Mouse (Mus musculus) small intestine, adult 2 months (tissue): Measurements from ENCODE around the gene Pappa2. TPM values are rescaled to one million over a fixed set of nuclear protein-coding genes. Genes with fewer than 3 reads are reported as not detected.

Experiments
- H3K27ac ChIP-seq: fragments of 200-500 bp; 2 replicates; pipeline ENCODE4 v1.5.1; 2012; ENCODE audit warnings: low read depth, low read length, control low read depth, inconsistent platforms; ENCODE audit not compliant: insufficient read depth
- H3K27me3 ChIP-seq: fragments of 200-500 bp; 2 replicates; pipeline ENCODE4 v1.6.1; 2012; ENCODE audit warnings: mild to moderate bottlenecking, moderate library complexity, low read length, inconsistent platforms; ENCODE audit not compliant: control insufficient read depth, insufficient read depth
- H3K36me3 ChIP-seq: fragments of 200-500 bp; 2 replicates; pipeline ENCODE4 v1.6.1; 2012; ENCODE audit warnings: mild to moderate bottlenecking, low read length, control low read depth, inconsistent platforms; ENCODE audit not compliant: control insufficient read depth, insufficient read depth
- H3K4me1 ChIP-seq: fragments of 200-500 bp; 2 replicates; pipeline ENCODE4 v1.6.1; 2012; ENCODE audit warnings: low read length, inconsistent platforms, mixed read lengths; ENCODE audit not compliant: control insufficient read depth, insufficient read depth, insufficient read length
- H3K4me3 ChIP-seq: fragments of 200-500 bp; 2 replicates; pipeline ENCODE4 v1.5.1; 2012; ENCODE audit warnings: low read depth, mild to moderate bottlenecking, control low read depth, inconsistent platforms, low read length, moderate library complexity
- CTCF ChIP-seq: fragments of 200-500 bp; IDR thresholded peaks from 2 replicates; pipeline ENCODE4 v1.5.1; 2012; ENCODE audit warnings: low read depth, mild to moderate bottlenecking, control low read depth, inconsistent platforms, low read length, moderate library complexity, mixed read lengths; ENCODE audit not compliant: insufficient replicate concordance, insufficient read length; ENCODE audit errors: extremely low read depth
- POLR2A ChIP-seq: fragments of 200-500 bp; IDR thresholded peaks from 2 replicates; pipeline ENCODE4 v1.6.1; 2012; ENCODE audit warnings: low read depth, mild to moderate bottlenecking, control low read depth, inconsistent platforms, low read length, moderate library complexity
- WGBS: fragments of 180-500 bp; shearing (Covaris S2); methylation state at CpG from one replicate; pipeline ENCODE4 v1.1.7; 2018; 5-methylcytosine and 5-hydroxymethylcytosine counted together
- polyA plus RNA-seq: library from polyadenylated mRNA; depleted of rRNA; stranded (reverse); fragments of >200 nt; gene quantifications from 2 replicates; pipeline ENCODE4 v1.2.3, GENCODE M21; 2012

The Pappa2 gene
- polyA plus RNA-seq, 1 experiment: 0.09 TPM

DNA sequence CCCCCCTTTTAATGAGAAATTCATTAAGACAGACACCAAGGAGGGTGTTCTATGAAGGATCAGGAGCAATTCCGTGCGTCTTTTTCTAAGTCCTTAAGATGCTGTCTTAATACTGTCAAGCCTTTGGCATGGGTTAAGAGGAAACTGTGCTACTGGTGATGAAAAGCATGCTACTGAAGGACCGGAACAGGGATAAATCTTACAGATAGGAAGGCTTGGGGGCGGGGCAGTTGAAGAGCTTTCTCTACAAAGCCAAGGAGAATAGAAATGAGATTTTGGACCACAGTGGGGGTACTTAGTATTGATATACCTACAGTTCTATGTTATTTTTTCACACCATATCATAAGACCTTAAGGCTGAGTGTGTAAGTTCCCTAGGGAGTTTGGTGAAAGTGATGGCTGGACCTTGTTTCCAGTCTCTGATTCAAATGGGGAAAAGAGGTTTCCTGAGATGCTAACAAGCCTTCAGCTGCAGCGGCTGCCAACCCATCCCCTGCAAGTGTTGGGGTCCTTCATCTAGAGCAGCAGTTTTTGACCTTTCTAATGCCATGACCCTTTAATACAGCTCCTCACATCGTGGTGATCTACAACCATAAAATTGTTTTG lies 240.0 kb downstream of the Pappa2 start:
- no peaks in the 10 kb centered on the region for H3K4me1 ChIP-seq
- no peak for TF ChIP-seq POLR2A
- TF ChIP-seq CTCF: no peak
- 74% methylated on average over 6 of the region's 6 CpGs for WGBS

DNA sequence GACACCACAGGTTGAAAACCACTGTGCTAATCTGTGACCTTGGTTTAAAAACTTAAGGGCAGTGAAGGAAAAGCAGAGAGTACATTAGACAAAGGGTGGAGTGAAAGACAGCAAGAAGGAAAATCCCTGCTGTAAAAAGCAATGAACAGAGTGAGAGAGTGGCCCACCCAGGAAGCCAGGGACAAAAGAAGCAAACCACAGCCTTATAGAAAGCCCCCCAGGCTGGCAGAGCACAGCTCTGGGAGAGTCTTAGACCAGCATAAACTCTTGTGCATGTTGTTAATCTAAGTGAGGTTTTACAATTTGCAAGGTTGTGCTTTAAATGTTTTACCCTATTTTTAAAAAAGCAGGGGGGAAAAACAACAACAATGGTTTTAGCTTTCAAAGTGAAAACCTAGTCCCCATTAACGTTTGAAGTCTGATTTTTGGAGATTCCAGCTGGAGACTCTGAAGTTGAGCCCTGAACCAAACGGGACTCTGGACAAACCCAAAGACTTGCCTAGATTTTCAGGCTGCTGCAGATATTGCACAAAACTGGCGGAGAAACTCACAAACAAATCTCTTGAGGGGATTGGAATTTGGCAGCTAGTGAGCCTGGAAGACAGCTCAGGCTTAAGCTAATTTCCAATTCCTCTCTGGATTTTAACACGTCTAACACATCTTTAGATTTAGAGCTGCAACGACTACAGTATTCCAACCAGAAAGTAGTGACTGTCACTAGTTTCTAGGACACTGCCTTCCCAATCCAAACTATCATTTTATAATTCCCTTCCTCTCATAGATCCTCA lies 241.0 kb downstream of the Pappa2 start:
- 47% methylated on average over 5 of the region's 5 CpGs for WGBS
- H3K4me1 ChIP-seq: no peaks in the 10 kb centered on the region
- TF ChIP-seq POLR2A: no peak
- no peak for TF ChIP-seq CTCF
- no peaks in the 10 kb centered on the region for H3K27me3 ChIP-seq
- no peak overlapping the region for H3K4me3 ChIP-seq
- H3K36me3 ChIP-seq: no peaks in the 10 kb centered on the region
- H3K27ac ChIP-seq: no peak overlapping the region

More for the DNA sequence above, 240.0 kb downstream of the Pappa2 start:
- Histone ChIP-seq H3K27ac (no peak overlapping the region), H3K27me3 (no peaks in the 10 kb centered on the region), H3K4me3 (no peak overlapping the region), H3K36me3 (no peaks in the 10 kb centered on the region)

GRCm38 (mm10) chr1:158732868-158733496 lies 247.3 kb downstream of the Pappa2 start:
- H3K27ac ChIP-seq: no peak overlapping the region
- no peak for TF ChIP-seq CTCF
- no peak for TF ChIP-seq POLR2A
- H3K4me1 ChIP-seq: no peaks in the 10 kb centered on the region

GRCm38 (mm10) chr1:158713301-158714095 lies 266.8 kb downstream of the Pappa2 start:
- Histone ChIP-seq H3K27me3 (no peaks in the 10 kb centered on the region), H3K36me3 (no peaks in the 10 kb centered on the region), H3K4me3 (no peak overlapping the region), H3K4me1 (no peaks in the 10 kb centered on the region), H3K27ac (no peak overlapping the region)
- no peak for TF ChIP-seq POLR2A
- no peak for TF ChIP-seq CTCF
- WGBS: 42% methylated on average over 5 of the region's 5 CpGs

More at GRCm38 (mm10) chr1:158732868-158733496, 247.3 kb downstream of the Pappa2 start:
- Histone ChIP-seq H3K27me3 (no peaks in the 10 kb centered on the region), H3K36me3 (no peaks in the 10 kb centered on the region), H3K4me3 (no peak overlapping the region)
- WGBS: 55% methylated on average over 4 of the region's 4 CpGs

DNA sequence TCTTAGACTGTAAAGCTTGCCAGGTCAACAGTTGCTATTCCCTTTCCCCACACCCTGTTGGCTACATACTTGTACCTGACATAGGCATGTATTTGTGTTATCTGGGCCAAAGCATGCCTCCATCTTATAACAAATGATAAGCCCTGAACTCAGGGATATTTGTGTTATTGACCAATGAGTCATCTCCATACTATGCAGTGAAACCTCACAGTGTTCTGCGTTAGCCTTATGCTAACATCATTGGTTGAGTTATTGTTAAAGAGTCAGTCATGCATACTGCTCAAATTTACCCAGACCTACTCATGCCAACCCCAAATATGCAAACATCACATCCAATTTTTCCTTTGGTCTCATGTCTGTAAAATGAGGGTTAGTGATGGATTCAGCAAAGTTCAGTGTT lies 279.0 kb downstream of the Pappa2 start:
- no peak for TF ChIP-seq POLR2A
- no peak for TF ChIP-seq CTCF
- H3K4me3 ChIP-seq: no peak overlapping the region
- 62% methylated on average over 1 of the region's 1 CpGs for WGBS
- H3K27me3 ChIP-seq: no peaks in the 10 kb centered on the region
- no peak overlapping the region for H3K27ac ChIP-seq
- no peaks in the 10 kb centered on the region for H3K4me1 ChIP-seq
- no peaks in the 10 kb centered on the region for H3K36me3 ChIP-seq

DNA sequence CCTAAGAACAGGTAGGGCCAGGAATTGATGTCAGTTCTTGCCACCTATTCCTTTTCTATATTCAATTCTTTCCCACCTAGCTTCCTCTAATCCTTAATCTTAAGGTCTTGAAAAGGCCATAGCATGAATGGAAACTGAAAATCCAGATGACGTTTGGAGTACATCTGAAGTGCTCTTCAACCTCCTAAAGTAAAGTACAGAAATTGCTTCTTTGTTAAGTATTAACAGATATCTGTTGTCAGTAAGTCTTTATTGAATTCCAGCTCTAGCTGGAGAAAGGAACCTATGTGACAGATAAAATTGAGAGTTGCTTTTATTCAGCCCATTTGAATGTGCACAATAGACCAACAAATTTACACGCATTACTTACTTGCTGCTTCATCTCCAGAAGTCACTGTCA lies 280.1 kb downstream of the Pappa2 start:
- TF ChIP-seq POLR2A (no peak), CTCF (no peak)
- Histone ChIP-seq H3K4me1 (no peaks in the 10 kb centered on the region), H3K4me3 (no peak overlapping the region), H3K27ac (no peak overlapping the region), H3K36me3 (no peaks in the 10 kb centered on the region), H3K27me3 (no peaks in the 10 kb centered on the region)
- 56% methylated on average over 2 of the region's 2 CpGs for WGBS

GRCm38 (mm10) chr1:158699276-158699675 lies 281.0 kb downstream of the Pappa2 start:
- Histone ChIP-seq H3K27ac (no peak overlapping the region), H3K36me3 (no peaks in the 10 kb centered on the region), H3K4me3 (no peak overlapping the region), H3K27me3 (no peaks in the 10 kb centered on the region), H3K4me1 (no peaks in the 10 kb centered on the region)
- no peak for TF ChIP-seq CTCF
- no peak for TF ChIP-seq POLR2A
- WGBS: 62% methylated on average over 2 of the region's 2 CpGs
